Mouse (Mus musculus) yolk sac, embryonic 10.5 days (tissue): ENCODE results near the gene Pemt.

Source experiments
- DNase-seq: peaks from one replicate; pipeline ENCODE4 v3.0.0-alpha.2; 2017; ENCODE audit warnings: low spot score

Pemt gene

GRCm38 (mm10) chr11:60001231-60001980, 44.9 kb downstream of the Pemt start:
- DNase-seq = peak; percentile 12

GRCm38 (mm10) chr11:59994318-59994717, 52.0 kb downstream of the Pemt start:
- peak; percentile 72 for DNase-seq

- DNase-seq = no peak
Measured at GRCm38 (mm10) chr11:59991365-59991764, 54.9 kb downstream of the Pemt start.

- no peak for DNase-seq
Measured at GRCm38 (mm10) chr11:59989406-59989805, 56.9 kb downstream of the Pemt start.

- DNase-seq = no peak
Measured at GRCm38 (mm10) chr11:59977831-59978230, 68.5 kb downstream of the Pemt start.

- no peak for DNase-seq
Measured at GRCm38 (mm10) chr11:59975241-59975640, 71.0 kb downstream of the Pemt start.

GRCm38 (mm10) chr11:59973389-59973788, 72.9 kb downstream of the Pemt start:
- DNase-seq = no peak

GRCm38 (mm10) chr11:59971691-59972090, 74.6 kb downstream of the Pemt start:
- DNase-seq = no peak

- no peak for DNase-seq
Measured at GRCm38 (mm10) chr11:59970780-59971179, 75.5 kb downstream of the Pemt start.

GRCm38 (mm10) chr11:59967765-59968164, 78.5 kb downstream of the Pemt start:
- DNase-seq = no peak

GRCm38 (mm10) chr11:59966102-59966483, 80.2 kb downstream of the Pemt start:
- no peak for DNase-seq

- DNase-seq = peak; percentile 79
Measured at GRCm38 (mm10) chr11:59965227-59966101, 80.8 kb downstream of the Pemt start.

GRCm38 (mm10) chr11:59964818-59965217, 81.5 kb downstream of the Pemt start, which contains the start of gene Rasd1:
Rasd1 (minus strand) TSS chr11:59964944.
- DNase-seq = peak; percentile 87

- DNase-seq = no peak
Measured at GRCm38 (mm10) chr11:59964163-59964758, 82.0 kb downstream of the Pemt start.

- peak; percentile 8 for DNase-seq
Measured at GRCm38 (mm10) chr11:59963364-59964162, 82.7 kb downstream of the Pemt start.

GRCm38 (mm10) chr11:59962590-59962989, 83.7 kb downstream of the Pemt start:
- no peak for DNase-seq

GRCm38 (mm10) chr11:59961338-59961875, 84.9 kb downstream of the Pemt start:
- DNase-seq = no peak

GRCm38 (mm10) chr11:59960476-59961337, 85.6 kb downstream of the Pemt start:
- no peak for DNase-seq

GRCm38 (mm10) chr11:59959453-59959852, 86.8 kb downstream of the Pemt start:
- no peak for DNase-seq

- no peak for DNase-seq
Measured at GRCm38 (mm10) chr11:59956749-59957148, 89.5 kb downstream of the Pemt start.

GRCm38 (mm10) chr11:59952892-59953291, 93.4 kb downstream of the Pemt start:
- DNase-seq = no peak
